Mouse (Mus musculus): ENCODE data around the gene Slc25a45. TPM values are rescaled to one million over a fixed set of nuclear protein-coding genes. Genes with fewer than 3 reads are reported as not detected.

Gene Slc25a45
- total RNA-seq (2021) (10 to 100 TPM; 15.5 to 36.2 TPM), polyA plus RNA-seq (2012; rRNA removed) (42.4 and 44.6 TPM in 2 replicates)
- long read RNA-seq, partial matches to known transcripts = 2 of 7 reads
- long read RNA-seq, other reads (novel, unspliced or antisense) = 2 of 7 reads

DNA sequence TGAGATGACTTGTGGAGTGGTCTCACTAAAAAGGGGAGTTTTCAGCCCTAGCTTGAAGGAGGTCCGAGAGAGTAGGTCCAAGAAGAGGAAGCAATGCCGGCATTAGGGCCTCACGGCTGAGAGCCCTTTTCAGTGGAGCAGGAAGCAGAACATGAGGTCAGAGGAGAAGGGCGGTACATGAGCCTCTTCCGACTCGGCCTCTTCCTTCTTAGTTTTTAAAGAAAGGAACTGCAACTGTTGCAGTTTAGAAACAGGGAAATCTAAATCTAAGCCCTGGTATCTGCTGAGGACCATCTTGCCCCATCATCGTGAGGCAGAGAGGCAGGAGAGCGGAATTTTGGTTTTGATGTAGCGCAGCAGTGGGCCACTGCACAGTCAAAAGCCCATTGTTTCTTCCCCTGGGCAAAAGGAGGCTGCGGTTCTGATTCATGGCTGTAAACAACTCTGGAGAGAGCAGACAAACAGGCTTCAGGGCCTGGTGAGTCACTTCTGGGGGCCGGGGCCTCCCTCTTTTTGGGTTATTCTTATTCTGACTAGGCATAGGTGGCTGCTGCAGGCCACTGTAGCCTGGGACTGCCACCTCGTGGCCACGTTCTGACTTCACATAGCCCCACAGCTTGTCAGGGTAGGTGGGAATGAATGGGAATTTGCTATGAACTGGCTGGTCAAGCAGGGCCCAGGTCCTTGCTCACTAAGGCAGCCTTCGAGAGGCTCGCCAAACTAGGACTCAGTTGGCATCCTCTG, at the start of gene Slc25a45:
Gene Slc25a45, plus strand, starts transcription at position 191 of the 744 bp plus-strand sequence.
- peak; percentile 93 for DNase-seq

DNA sequence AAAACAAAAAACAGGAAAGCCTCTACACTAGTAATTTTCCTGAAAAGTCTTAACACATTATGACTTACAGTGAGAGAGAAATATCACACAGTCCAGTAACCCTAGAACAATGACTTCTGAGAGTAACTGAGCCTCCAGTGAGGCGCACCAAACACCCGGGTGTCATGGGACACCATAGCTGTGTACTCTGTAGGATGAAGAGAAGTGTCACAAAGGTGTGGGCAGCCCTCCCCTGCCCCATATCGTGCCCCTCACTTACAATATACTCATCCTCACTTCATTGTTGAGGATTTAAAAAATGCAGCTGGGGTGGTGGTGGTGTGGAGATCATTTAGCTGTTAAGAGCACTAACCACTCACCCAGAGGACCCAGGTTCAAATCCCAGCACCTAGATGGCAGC, 49.5 kb upstream of the Slc25a45 start:
- DNase-seq = no peak

DNA sequence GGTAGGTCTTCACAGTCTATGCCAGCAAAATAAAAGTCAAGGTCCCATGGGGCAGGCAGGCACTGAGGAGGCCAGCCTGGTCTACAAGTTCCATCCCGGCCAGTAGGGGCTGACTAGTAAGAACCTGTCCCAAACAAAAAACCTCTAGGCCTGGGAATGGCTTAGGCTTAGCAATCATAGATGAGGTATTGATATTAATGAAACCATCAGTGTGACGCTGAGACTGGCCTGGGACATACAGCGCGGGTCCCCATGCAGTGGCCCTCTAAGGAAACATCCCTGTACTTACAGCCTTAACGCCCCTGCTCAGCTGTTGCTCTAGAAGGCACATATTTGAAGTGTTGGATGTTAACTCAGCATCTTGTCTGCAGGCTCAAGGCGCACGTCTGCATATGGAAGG, 48.7 kb upstream of the Slc25a45 start:
- peak; percentile 46 for DNase-seq

DNA sequence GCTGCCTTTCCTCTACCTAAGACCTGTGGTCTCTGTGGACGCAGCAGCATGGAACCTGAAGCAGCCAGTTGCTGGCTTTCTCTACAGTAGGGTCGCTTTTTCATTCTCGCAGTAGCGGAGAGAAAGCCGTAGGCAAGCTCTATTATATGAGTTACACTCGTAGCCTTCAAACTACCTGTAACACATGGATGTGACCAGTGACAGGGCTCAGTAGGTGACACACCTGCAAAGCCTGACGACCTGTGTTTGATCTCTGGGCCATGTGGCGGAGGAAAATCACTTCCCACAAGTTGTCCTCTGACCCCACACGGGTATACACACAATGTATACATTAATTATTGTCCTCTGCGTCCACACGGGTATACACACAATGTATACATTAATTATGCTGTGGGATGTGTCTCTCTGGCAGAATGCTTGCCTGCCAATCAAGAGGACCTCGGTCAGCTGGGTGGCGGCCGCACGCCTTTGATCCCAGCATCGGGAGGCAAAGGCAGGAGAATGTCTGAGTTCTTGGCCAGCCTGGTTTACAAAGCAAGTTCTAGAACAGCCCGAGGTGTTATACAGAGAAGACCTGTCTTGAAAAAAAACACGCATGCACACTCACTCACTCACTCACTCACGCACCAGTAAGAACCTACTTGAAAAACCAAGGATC, 47.5 kb upstream of the Slc25a45 start:
- DNase-seq = no peak

DNA sequence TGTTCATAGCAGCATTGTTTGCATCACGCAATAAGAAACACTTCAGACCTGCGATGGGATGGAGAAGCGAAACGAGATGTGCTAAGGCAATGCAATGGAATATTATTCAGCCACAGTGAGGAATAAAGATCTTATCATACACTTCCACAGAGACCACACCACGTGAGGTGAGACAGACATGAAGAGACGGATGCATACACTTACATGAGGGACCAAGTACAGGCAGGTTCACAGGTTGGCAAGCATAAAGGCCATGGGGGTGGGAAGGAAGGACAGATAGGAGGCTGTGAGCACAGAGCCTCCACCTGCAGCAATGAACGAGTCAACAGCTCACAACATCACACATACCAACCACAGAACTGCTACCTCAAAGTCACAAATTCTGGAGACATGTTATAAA, 46.8 kb upstream of the Slc25a45 start:
- DNase-seq = no peak

DNA sequence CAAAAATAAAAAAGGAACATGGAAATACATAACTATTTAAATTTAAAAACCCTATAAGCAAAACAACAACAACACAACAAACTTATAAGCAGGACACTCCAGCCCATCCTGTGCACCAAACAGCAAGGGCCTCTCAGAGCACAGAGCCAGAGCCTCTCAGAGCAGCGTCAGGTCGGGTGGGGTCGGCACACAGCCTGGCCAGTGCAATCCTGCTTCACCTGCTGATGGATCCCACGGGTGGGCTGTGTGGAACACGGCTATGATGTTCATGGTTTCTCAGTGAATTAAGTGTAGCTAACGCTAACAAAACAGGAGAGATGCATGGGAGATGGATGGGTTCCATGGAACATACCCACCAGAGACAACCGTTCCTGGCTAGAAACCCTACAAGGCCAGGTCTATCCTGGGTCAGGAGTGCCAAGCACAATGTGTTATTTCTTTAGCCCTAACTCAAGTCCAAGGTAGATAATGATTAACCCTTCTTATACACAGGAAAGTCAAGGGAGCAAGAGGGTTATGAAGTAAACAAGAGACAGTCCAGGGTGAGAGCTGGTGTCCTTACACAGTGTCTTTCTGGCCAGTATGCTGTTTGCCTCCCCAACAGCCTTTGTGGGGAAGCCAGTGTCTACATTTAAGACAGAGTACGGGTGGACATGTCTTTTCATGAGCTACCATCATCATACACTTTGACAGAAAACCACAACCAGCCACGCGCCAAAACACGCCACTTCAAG, 46.2 kb upstream of the Slc25a45 start:
- DNase-seq = peak; percentile 23

DNA sequence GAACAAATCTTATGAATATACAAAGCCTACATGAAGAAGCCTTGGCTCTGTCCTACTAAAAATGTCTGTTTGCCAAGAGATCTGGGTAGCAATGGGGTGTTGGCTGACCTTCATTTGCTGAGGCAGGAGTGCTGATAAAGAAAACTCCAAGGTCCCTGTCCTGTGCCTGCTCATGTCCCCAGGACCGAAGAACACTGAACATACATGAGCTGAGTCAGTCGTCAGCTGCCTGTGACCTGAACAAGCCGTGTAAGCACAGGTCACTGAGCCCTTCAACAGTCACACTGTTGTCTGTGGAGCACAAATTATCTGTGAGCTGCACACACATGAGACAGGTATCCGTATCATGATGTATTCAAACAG, 45.7 kb upstream of the Slc25a45 start:
- peak; percentile 74 for DNase-seq

DNA sequence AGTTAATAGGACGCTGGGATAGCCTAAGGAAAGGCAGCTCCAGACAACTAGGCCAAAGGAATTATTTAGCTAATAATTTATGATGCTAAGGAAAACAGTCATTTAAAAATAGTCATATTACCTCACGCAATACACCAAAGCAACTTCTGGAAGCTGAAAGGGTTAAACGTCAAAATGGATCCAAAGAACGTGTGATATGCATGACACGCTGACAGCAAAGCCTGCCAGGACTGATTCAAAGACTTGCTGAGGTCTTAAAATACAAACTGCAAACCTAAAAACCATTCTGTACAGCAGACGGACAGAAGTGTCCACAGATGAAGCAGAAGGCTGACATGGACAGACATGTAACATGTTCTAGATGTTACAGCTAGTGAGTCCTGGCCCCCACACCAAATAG, 45.3 kb upstream of the Slc25a45 start:
- no peak for DNase-seq

DNA sequence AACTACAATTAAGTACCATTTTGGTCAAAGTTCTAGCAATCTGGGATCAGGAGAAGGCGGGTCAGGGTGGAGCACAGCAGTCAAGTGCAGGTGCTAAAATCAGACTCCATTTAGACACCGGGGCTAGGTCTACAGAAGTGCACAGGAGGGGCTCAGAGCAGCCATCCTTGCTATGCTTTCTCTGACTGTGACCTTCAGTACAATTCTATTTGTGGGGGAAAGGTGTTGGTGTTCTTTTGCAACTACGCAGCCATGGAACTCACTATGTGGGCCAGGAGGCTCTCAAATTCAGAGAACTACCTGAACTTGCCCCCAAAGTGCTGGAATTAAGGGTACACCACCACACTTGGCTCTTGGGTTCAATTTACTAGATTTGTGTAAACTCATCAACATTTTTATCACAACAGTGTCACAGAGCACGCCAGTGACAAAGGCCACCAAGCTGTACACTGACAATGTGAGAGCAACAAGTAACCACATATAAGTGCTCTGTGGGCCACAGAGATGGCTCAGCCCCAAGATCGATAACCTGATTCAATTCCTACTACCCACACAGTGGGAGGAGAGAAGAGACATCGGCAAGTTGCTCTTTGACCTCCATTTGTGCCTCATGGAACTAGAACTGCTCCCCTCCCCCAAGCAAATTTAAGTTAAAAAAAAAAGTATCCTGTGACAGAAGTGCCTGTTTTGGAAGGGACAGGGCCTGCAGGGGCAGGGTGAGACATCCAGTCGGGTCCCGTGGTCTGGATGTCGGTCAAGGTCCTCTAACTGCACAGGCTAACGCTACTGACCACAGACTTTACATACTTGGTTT, 44.1 kb upstream of the Slc25a45 start:
- DNase-seq = peak; percentile 71

DNA sequence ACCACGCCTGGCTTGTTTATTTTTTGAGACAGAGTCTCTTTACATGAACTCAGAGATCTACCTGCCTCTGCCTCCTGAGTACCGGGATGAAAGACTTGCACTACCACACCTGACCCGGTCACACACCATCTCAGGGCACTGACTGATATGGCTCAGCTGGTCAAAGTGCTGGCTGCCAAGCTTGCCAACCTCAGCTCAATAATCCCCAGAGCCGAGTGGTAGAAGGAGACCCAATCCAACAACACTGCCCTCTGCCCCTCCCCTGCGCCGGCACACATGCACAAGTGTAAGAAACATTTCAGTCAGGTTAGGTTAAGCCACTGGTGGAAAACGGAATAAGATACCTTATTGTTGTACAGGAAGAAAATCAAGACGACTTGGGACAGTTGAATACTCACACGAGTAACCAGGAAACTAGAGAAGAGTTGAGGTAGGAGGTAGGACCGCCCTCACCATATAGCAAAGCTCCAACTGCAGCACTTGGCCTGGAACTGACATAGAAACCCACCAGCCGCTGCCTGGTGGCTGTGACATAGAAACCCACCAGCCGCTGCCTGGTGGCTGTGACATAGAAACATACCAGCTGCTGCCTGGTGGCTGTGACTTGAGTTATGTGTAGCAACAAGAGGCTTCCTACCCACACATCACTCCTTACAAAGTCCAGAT, 43.2 kb upstream of the Slc25a45 start:
- DNase-seq = peak; percentile 49

DNA sequence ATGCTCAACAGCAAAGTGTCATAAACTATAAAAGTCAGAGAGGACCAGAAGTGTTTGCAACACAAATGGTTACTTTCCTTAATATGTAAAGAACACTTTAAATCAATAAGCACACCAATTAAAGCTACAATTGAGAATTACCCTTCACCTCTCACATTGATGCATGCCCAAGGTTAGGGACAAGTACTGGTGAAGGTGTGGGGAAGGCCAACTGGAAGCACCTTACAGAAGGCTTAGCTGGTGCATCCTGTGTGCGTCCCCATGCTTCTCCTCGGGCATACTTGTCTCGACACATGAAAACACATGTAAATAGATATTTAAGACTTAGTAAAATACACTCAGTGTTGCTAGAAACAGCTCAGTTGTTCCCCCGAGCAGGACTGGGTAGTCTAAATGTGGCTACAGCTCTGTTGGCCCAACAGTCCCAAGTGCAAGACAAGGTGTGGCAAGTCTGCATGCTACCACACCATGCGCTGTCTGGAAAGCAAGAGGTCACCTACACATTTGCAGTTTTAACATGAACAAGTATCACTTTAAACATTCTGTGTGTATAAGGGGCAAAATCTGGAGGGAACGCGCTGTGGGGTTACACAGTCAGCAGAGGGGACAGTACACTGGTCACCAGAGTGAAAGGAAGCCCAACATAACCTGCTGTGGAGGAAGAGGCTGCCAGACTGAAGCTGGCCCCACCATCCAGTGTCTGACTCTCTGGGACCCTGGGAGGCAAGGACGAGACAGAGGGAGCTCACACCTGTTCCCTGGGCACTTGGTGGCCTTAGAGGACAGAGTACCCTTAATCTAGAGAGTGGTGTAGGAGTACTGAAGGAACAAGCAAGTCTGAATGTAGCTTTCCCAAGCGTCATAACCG, 42.3 kb upstream of the Slc25a45 start:
- peak; percentile 33 for DNase-seq

DNA sequence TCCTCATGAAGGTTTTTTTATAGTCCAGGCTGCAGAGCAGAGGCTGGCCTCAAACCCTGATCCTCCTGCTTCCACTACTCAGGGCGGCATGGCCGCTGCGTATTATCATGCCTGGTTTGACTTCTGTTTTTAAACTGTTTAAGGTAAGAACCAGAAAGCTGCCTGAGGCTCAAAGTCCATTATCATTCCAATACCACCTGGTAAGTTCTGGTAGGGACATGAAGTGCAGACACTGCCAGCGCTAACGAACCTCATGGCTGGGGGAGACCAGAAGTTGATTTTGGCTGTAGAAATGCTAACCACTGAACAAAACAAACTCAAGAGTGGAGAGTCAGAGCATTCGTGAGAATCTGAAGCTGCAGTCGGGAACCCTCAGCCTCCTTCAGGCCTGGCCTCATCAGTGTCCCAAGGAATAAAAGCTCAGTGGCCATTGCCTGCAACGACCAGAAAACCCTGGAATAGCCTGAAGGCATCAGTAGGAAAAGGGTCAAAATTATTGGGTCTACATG, 41.6 kb upstream of the Slc25a45 start:
- DNase-seq = peak; percentile 34

DNA sequence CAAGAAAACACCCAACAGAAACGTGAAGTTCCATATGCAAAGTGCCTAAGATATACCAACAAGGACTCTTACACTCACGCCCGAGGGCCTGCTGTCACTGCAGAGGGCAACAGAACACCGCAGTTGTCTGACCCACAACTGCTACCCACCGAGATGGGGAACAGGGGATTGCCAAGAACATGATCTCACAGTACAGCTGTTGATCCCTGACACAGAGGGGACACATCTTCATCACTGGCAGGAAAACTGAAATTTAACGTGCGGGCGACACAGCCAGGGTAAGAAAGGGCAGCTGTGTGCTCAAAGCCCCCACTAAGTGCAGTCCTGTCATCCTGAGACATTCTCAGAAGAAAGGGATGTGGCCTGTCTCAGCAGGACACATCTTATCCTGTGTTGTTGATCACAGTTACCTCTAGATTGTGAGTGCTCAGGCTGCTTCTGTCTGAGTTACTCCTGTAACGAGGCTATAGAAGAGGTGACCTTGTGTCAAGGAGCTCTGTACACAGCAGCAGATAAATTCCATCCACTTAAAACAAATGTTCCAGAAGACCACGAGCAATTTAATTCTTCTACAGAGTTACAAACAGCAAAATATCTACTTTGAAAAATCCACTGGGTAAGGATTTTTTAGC, 40.6 kb upstream of the Slc25a45 start:
- DNase-seq = peak; percentile 43

DNA sequence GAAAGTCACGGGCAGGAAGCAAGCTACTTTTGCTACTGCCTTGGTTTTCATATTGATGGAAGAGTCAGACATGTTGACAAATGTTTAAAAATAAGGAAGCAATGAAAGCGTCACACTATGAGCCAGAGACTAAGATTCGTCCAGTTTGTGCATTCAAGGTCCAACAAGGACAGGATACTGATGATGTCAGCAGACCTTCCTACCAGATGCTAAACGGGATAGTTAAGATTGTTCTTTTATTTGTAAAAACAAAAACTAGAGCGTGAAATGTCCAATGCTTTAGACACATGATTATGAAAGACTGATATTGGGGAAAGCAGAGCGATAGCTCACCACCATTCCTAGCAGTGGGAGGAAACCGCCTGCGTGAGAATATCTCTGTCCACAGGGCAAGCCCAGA, 40.0 kb upstream of the Slc25a45 start:
- DNase-seq = peak; percentile 35

DNA sequence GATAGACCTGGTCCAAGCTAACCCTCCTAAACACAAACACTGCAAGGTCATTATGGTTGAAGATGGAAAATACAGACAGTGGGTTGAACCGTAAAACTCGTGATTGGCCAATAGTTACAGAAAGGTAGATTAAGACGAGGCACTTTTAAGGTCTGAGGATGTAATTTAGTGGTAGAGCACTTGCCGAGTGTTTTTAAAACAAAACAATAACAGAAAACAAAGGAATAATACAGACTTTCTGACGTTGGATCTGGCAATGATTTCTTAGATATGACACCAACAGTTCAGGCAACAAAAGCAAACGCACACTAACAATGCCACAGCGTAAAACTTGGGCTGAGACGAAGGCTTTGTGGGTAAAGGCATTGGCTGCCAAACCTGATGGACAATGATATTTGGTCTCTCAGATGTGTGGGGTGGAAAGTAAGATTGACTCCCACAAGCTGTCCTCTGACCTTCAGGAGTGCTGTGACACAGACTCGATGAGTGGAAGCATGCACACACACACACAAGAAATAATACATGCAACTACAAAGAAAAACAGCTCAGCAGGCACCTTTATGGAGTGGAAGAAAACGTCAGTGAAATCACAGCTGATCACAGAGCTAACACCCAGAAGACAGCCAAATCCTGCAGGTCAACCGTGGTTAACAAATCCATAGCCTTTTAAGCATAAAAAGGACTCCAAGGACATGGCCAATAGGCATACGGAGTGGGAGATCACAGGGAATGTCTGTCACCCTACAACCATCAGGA, 39.3 kb upstream of the Slc25a45 start:
- peak; percentile 32 for DNase-seq

DNA sequence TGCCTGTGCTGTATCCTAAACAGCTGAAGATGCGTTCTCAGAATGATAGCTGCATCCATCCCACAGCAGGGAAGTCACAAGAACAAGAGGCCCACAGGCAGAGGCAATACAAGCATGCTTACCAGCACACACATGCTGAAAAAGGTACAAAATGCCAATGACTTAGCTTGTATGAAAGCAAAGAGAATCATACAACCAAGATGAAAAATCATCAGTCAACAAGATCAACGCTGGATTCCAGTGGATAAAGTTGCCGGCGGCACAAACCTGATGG, 38.8 kb upstream of the Slc25a45 start:
- no peak for DNase-seq

DNA sequence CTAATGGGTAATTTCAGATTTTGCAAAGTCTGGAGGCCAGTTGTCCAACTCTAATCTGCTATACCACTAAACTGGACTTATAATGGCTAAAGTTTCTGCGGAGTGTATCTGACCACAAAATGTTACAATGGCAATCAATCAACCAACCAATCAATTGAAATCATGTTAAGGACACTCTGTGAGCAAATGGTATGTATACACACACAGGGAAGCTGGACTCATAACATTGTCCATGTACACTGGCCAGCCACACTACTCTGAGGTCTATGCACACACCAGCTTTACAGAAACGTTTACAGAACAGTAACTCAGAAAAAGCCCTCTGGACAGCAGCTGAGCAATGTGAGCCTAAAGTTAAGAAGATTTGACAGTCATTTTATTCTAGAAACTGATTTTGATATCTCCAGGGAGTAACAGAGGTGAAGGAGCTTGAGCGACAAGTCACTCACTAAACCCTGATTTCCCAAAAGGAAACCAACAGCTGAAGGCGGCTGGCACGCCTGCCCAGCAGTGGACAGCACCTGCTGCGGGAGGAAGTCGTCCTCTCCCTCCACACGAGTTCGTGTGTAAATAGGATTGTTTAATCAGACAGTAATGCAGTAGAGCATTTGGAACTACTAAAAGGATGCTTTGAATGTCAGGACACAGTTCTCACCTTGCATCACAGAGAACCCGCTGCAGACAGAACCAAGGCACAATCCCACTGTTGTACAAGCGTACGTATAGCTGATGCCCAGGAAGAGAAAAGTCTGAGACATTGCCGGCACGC, 38.1 kb upstream of the Slc25a45 start:
- DNase-seq = peak; percentile 39
